Mouse (Mus musculus) adrenal gland, adult 18-20 months (tissue): ENCODE data around the gene Gamt. TPM values are rescaled to one million over a fixed set of nuclear protein-coding genes. Genes with fewer than 3 reads are reported as not detected.
A peak's percentile ranks its signal among the peaks of the same experiment; 100 is the strongest.
"Not testable (repeated sequence)": the region's sequence is repeated elsewhere in the genome, so short reads cannot be mapped to it uniquely, and the experiment has no call there.

Experiments used
- DNase-seq, 2 experiments: peaks; one replicate each; pipeline ENCODE4 v3.0.0; 2021 to 2022; ENCODE audit warnings: low spot score in 2 of 2
- total RNA-seq, 2 experiments: library from RNA; stranded (reverse); gene quantifications; 1 replicate in 1 of 2; 2 replicates in 1 of 2; pipeline ENCODE4 v1.2.3; 2021

Gene Gamt
- total RNA-seq, 2 experiments from 2014 or later, result 146 to 236 TPM

DNA sequence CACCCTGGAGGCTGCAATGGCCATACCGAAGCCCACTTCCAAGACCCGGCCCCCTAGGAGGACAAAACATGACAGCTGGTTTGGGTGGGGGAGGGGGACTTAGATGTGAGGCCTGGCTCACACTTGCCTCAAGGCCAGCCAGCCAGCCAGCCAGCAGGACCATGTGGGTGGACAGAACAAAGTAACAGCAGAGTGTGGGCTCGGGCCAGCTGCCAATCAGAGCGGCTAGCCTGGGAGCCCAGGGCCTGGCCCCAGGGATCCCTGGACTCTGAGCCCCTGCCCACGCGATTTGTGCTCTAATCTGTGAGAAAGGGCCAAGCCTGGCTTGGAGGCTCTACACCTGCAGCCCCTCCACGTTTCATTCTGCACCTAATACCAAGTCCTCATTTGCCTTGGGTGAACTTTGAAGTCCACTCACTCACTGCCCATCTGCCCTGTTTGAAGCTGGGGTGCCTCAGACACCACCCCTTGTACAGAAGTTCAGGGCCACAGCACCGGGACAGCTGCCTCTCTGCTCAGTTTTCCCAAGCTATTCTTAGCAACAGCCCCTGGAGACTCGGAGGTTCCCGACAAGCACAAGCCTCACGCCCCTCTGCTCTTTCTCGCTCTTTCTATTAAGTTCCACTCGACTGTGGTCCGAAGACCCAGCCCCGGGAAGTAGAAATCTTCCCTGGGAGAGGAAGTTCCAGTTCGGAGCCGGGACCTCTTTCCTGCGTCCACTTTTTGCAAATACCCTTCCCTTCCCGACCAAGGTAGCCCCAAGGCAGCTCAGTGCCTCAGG, 761 bp downstream of the Gamt start:
- DNase-seq, result peak; percentile 62 to 67

DNA sequence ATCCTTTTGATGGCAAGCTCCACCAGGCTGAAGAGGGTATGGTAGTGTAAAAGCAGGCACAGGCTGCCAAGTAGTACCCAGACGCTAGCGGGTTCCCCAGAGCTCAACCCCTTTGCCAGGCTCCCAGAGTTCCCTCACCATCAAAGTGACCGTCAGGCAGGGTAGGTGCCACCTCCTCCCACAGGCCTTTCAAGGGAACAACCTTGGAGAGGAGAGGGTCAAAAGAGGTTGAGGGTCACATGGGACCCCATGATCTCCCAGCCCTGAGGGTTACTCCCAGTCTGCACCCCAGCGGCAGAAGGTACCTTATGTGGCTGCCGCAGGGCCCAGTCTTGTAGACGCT, 1.4 kb downstream of the Gamt start:
- DNase-seq, result no peak

GRCm38 (mm10) chr10:80258752-80259462, 1.9 kb downstream of the Gamt start:
- DNase-seq, result peak in 1 of 2 experiments; percentile 48

- no peak for DNase-seq
These were observed 2.9 kb downstream of the Gamt start for GRCm38 (mm10) chr10:80257936-80258335.

- DNase-seq, result peak in 1 of 2 experiments; percentile 44
These were observed 4.8 kb downstream of the Gamt start for GRCm38 (mm10) chr10:80255881-80256535.

- DNase-seq, result no peak
These were observed 6.2 kb downstream of the Gamt start for GRCm38 (mm10) chr10:80254331-80255297.

DNA sequence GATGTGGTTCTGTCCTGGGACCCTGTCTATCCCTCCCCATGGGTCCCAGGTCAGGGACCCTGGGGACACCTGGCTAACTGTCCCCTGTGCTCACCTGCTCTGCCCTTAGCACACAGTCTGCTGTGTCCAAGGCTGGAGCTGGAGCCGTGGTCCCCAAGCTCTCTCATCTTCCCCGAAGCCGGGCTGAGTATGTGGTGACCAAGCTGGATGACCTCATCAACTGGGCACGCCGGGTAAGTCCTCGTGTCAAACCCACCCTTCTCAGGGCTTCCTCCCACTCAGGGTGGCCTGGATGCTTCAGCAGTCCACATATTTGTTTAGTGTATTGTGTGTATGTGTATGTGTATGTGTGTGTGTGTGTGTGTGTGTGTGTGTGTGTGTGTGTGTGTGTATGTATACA, 7.3 kb downstream of the Gamt start:
- DNase-seq, result no peak

DNA sequence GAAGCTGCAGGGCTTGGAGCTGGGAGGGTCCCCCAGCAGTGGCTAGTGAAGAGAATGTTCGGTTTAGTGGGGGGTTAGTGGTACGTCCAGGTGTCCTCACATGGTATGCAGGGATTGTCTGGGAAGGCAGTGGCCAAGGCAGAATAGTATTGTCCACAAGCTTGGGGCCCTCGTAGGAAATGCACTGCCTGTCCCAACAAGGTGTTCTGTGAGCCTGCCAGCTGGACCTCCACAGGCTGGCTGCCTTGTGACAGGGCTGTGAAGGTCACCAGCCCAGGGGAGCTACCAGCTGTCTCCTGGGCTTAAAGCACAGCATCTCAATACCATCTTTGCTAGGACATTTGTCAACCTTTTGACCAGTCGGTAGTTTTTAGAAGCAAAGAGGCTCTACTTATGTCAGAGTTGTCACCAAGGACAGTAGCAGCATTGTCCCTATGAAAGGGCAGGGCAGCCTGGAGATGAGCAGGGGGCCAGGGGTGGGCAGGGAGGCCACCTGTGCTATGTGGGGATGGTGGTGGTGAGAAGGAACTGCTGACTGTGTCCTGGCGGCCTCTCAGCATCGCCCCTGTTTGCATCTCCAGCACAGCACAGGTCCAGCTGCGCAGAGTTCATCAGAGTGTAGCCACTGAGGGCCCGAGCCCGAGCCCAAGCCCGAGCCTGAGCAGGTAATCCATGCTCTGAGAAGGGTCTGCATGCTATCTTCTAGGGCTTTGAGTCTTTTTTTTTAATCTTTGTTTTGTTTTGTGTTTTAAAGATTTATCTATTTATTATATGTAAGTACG, 8.1 kb downstream of the Gamt start:
- DNase-seq, result no peak

DNA sequence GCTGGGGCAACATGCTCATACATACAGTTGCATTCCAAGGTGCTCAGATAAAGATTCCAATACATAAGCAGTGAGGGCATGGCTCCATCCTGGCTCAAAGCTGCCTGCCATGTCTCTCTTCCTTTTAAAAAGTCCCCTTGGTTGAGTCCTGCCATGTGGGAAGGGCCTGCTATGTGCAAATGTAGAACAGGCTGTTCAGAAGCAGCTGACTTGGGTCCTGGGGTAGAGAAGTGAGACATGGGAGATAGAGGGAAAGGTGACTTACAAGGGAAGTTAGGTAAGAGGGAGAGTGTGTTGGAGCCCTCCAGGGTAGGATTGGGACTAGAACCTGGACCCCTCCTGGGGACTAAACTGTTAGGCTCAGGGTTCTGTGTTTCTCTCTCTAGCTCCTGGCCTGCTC, 8.8 kb downstream of the Gamt start:
- no peak for DNase-seq

- DNase-seq, result no peak
These were observed 10.2 kb downstream of the Gamt start for GRCm38 (mm10) chr10:80250573-80250972.

- DNase-seq, result no peak
These were observed 10.8 kb downstream of the Gamt start for GRCm38 (mm10) chr10:80250059-80250458.

DNA sequence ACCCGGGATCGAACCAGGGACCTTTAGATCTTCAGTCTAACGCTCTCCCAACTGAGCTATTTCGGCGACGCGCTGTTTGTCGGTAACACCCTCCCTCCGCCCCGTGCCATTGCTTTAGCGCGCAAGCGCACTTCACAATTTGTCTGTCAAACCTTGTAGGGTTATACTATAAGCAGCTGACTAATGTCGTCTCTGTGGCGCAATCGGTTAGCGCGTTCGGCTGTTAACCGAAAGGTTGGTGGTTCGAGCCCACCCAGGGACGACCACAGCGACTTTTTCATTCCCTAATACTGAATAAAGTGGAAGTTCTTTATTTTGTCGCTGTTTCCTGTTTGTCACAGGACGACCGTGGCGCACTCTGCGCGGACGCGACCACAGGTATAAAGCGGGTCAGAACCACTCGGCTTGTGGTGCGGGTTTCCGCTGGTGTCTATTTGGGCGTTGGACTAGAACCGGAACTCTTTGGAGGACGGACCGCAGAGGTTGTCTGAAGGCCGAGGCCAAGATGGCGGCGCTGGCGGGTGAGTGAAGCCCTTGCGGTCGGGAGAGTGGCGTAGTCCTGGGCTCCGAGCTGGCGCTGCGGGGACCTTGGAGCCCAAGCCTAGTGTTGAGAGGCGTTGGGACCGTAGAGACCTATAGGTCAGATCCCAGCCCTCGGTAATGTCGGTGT, 11.7 kb downstream of the Gamt start, which contains the start of gene Ndufs7:
Gene Ndufs7, plus strand, starts transcription at position 151 of the 670 bp plus-strand sequence.
- DNase-seq, result peak; percentile 94 to 97

DNA sequence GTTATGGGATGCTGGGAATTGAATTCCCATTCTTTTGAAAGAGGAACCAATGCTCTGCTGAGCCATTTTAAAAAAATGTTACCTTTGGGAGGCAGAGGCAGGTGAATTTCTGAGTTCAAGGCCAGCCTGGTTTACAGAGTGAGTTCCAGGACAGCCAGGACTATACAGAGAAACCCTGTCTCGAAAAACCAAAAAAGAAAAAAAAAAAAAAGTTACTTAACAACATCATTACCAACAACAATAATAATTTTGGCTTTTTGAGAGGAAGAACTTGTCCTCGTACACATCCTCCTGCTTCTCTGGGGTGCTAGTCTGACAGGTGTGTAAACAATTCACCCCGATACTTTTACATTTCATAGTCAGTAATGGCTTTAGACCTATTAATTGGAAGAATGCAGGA, 12.4 kb downstream of the Gamt start:
- not testable (repeated sequence) for DNase-seq

DNA sequence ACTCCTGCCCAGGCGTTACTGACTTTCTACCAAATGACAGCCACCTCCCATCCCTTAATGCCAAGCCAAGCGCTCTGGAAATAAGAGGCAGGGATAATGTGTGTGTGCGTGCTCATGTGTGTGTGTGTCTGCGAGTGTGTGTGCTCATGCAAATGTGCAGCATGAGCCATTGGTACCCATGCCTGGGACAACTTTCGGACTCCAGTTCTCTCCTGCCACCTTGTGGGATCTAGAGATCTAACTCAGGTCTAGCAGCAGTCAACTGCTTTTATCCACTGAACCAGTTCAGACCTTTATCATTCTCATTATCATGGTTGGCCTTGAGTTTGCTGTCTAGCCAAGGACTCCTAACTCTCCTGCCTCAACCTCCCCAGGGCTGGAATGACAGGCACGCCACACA, 13.0 kb downstream of the Gamt start:
- DNase-seq, result no peak

- DNase-seq, result peak; percentile 69 to 78
These were observed 15.2 kb downstream of the Gamt start for GRCm38 (mm10) chr10:80245600-80245999.

DNA sequence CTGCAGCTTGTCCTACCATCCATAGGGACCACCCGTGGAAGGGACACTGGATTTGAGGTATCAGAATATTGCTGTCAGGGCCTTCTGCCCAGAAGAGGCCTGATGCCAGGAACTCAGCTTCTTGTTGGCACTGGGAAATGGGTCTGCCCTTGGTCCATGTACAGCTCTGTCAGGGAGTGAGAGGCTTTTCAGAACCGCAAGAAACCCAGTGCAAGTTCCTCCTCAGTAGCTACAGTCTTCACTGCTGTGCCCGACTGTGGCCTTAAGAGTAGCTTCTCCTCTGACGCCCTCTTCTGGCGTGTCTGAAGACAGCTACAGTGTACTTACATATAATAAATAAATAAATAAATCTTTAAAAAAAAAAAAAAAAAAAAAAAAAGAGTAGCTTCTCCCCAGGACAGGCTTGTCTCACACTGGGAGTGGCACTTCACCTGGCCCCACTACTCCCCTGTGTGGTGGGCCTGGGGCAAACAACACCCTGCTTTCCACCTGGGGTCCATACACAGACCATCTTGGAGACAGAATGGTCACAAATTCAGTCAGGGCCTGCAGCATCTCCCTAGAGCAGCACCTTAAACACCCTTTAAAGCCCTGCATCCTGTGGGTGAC, 15.9 kb downstream of the Gamt start:
- DNase-seq, result no peak

GRCm38 (mm10) chr10:80242607-80243006, 18.2 kb downstream of the Gamt start:
- DNase-seq, result no peak

- DNase-seq, result no peak
These were observed 18.7 kb downstream of the Gamt start for GRCm38 (mm10) chr10:80242088-80242487.

DNA sequence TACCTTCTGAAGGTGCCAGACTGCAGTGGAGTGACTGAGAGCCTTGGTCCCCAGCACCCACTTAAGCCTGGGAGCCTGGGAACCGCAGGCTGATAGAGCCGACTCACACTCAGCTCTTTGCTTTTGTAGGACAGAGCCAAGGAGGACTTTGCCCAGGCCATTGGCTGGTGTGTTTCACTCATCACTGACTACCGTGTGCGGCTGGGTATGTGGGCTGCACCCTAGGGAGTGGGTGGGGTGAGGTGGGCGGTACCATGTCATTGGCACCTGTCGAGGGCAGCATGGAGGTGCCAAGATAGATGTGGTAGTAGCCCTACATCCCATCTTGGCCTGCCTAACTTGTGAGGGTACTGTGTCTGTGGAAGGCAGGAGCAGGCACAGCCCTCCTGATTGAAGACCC, 21.0 kb downstream of the Gamt start:
- DNase-seq, result no peak
